In the genomic region with DNA sequence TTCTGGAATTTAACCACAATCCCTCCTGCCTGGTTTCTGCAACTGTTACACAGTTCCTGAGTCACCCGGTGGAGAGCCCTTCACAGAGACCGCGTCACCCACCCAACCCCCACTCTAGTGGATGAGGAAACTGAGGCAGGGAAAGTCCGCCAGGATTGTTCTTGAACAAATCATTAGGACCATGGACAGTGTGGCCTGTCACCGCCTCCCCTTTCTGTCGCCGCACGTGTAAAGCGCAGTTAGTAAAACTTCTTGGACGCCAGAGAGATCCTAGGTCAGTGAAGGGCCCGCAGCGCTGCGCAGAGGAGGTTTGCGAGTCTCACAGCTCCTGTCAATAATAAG, we compare ENCODE assay signal across 13 mouse cellular contexts. TPM values are rescaled to one million over a fixed set of nuclear protein-coding genes. Genes with fewer than 3 reads are reported as not detected.
A peak's percentile ranks its signal among the peaks of the same experiment; 100 is the strongest.
DNase-seq lines count a peak whose midpoint lies in the region; ATAC-seq lines count a peak whose summit lies in the region.
"Had no signal": no experiment of that assay in that cellular context is flagged by ENCODE, and none has a peak within 500 bp of the region (broad histone marks: within the 10 kb centered on the region; RNA-seq: fewer than 3 reads in every experiment).

No protein-coding gene starts in this region.

- peak; percentile 27 to 60 for DNase-seq in adrenal gland, adult (ENCODE audit: inconsistent age in 2 of 2, low spot score in 1 of 2)
- no peak for DNase-seq in adrenal gland, postnatal 10 days
- DNase-seq in heart, adult 18-20 months: no peak
- peak; percentile 16 for DNase-seq in midbrain, embryonic 10.5 days (ENCODE audit: low spot score)
- no peak for DNase-seq in layer of hippocampus, postnatal 36 days
- DNase-seq: cerebellum, adult 8-10 months; embryo, embryonic 11 days; heart, postnatal 10 days had no signal

- H3K36me3 ChIP-seq in heart, embryonic 12.5 days: no peaks in the 10 kb centered on the region
- H3K36me3 ChIP-seq in midbrain, embryonic 10.5 days: no peaks in the 10 kb centered on the region
- no peaks in the 10 kb centered on the region for H3K36me3 ChIP-seq in midbrain, embryonic 15.5 days (replicated peaks)
- no peaks in the 10 kb centered on the region for H3K36me3 ChIP-seq in limb, embryonic 12.5 days
- H3K36me3 ChIP-seq: forebrain, embryonic 12.5 days had no signal

- no peak overlapping the region for H3K9ac ChIP-seq in heart, embryonic 12.5 days
- no peak overlapping the region for H3K9ac ChIP-seq in midbrain, embryonic 15.5 days
- H3K9ac ChIP-seq in limb, embryonic 12.5 days (replicated peaks): no peak overlapping the region; the same call in 1 of the 2 replicates
- H3K9ac ChIP-seq: forebrain, embryonic 12.5 days had no signal

- H3K4me1 ChIP-seq in heart, embryonic 12.5 days (replicated peaks): 0 out of 2 replicates have a peak, but pooled peaks cover 5% of the 10 kb centered on the region
- H3K4me1 ChIP-seq in midbrain, embryonic 10.5 days: peaks cover 7% of the 10 kb centered on the region; the same call in 1 of the 2 replicates
- H3K4me1 ChIP-seq in midbrain, embryonic 15.5 days: no peaks in the 10 kb centered on the region
- peaks cover 4% of the 10 kb centered on the region for H3K4me1 ChIP-seq in limb, embryonic 12.5 days (replicated peaks)
- H3K4me1 ChIP-seq: forebrain, embryonic 12.5 days had no signal

- ATAC-seq in heart, embryonic 12.5 days (ENCODE audit: insufficient number of reproducible peaks, low FRiP score): no peak
- no peak for ATAC-seq in midbrain, embryonic 15.5 days (replicated peaks)
- ATAC-seq in limb, embryonic 12.5 days (ENCODE audit: insufficient number of reproducible peaks, insufficient read depth, low FRiP score, low TSS enrichment, low read depth): no peak

- H3K9me3 ChIP-seq in heart, embryonic 12.5 days (replicated peaks): no peaks in the 10 kb centered on the region
- H3K9me3 ChIP-seq in midbrain, embryonic 10.5 days (replicated peaks): no peaks in the 10 kb centered on the region
- H3K9me3 ChIP-seq in midbrain, embryonic 15.5 days: no peaks in the 10 kb centered on the region
- H3K9me3 ChIP-seq in limb, embryonic 12.5 days: no peaks in the 10 kb centered on the region
- H3K9me3 ChIP-seq: forebrain, embryonic 12.5 days had no signal

- H3K4me2 ChIP-seq in heart, embryonic 12.5 days: peak overlapping the region; percentile 9; the same call in 1 of the 2 replicates
- H3K4me2 ChIP-seq in midbrain, embryonic 15.5 days: no peak overlapping the region
- no peak overlapping the region for H3K4me2 ChIP-seq in limb, embryonic 12.5 days
- H3K4me2 ChIP-seq: forebrain, embryonic 12.5 days had no signal

- H3K27me3 ChIP-seq in heart, embryonic 12.5 days (replicated peaks): peaks cover 85% of the 10 kb centered on the region
- H3K27me3 ChIP-seq in midbrain, embryonic 10.5 days (ENCODE audit: low read depth, poor library complexity, severe bottlenecking): peaks cover 80% of the 10 kb centered on the region
- peaks cover 79% of the 10 kb centered on the region for H3K27me3 ChIP-seq in midbrain, embryonic 15.5 days (replicated peaks)
- H3K27me3 ChIP-seq in limb, embryonic 12.5 days: peaks cover 77% of the 10 kb centered on the region

- no peak overlapping the region for H3K27ac ChIP-seq in heart, embryonic 12.5 days (ENCODE audit: poor library complexity, severe bottlenecking)
- H3K27ac ChIP-seq in midbrain, embryonic 10.5 days (replicated peaks): no peak overlapping the region
- H3K27ac ChIP-seq in midbrain, embryonic 15.5 days: no peak overlapping the region
- H3K27ac ChIP-seq in limb, embryonic 12.5 days: no peak overlapping the region
- H3K27ac ChIP-seq: forebrain, embryonic 12.5 days had no signal

- WGBS in heart, embryonic 12.5 days: 3% methylated on average over 14 of the region's 14 CpGs
- 5% methylated on average over 14 of the region's 14 CpGs for WGBS in midbrain, embryonic 10.5 days
- WGBS in midbrain, embryonic 15.5 days: 4% methylated on average over 14 of the region's 14 CpGs
- WGBS in limb, embryonic 12.5 days: 3% methylated on average over 14 of the region's 14 CpGs

- no peak overlapping the region for H3K4me3 ChIP-seq in heart, embryonic 12.5 days
- H3K4me3 ChIP-seq in midbrain, embryonic 10.5 days: no peak overlapping the region
- H3K4me3 ChIP-seq in midbrain, embryonic 15.5 days: no peak overlapping the region
- H3K4me3 ChIP-seq in limb, embryonic 12.5 days (replicated peaks): 0 out of 2 replicates have a peak overlapping the region, but pooled peaks have one; percentile 3
- H3K4me3 ChIP-seq: forebrain, embryonic 12.5 days had no signal

RNA-seq across cellular contexts. Expression of gene Nfic, which starts 2.5 kb away (rescaled TPM):
- total RNA-seq in adrenal gland, postnatal 10 days (2021): 100 to 1,000 TPM in 1 of 2 experiments, 10 to 100 TPM in 1; 99.9 to 129 TPM
- polyA plus RNA-seq in heart, embryonic 12.5 days (2016; fragmentation: Nextera tagmentation; extraction: Ambion mirVana): 39.3 and 40.7 TPM in 2 replicates
- total RNA-seq in heart, adult 18-20 months (2021): 10 to 100 TPM; 91.0 to 93.4 TPM
- polyA plus RNA-seq in midbrain, embryonic 10.5 days (2016; fragmentation: Nextera tagmentation; extraction: Ambion mirVana): 8.7 and 11.7 TPM in 2 replicates
- polyA plus RNA-seq in midbrain, embryonic 15.5 days (2015; fragmentation: Nextera tagmentation; extraction: Ambion mirVana): 18.1 and 22.8 TPM in 2 replicates
- polyA plus RNA-seq in limb, embryonic 12.5 days (2016; fragmentation: Nextera tagmentation; extraction: Ambion mirVana): 30.8 and 31.1 TPM in 2 replicates
- 10 to 100 TPM; 55.3 to 55.8 TPM for total RNA-seq in layer of hippocampus, postnatal 36 days (2021)

RNA-seq across cellular contexts. Expression of gene Celf5, which starts 29.6 kb away (rescaled TPM):
- total RNA-seq in adrenal gland, postnatal 10 days (2021): 1 to 10 TPM in 1 of 2 experiments, under 1 TPM in 1; 0.84 to 2.2 TPM
- 0.19 and 0.28 TPM in 2 replicates for polyA plus RNA-seq in heart, embryonic 12.5 days (2016; fragmentation: Nextera tagmentation; extraction: Ambion mirVana)
- total RNA-seq in heart, adult 18-20 months (2021): under 1 TPM; 0.17 to 0.21 TPM
- 5.0 and 10.8 TPM in 2 replicates for polyA plus RNA-seq in midbrain, embryonic 10.5 days (2016; fragmentation: Nextera tagmentation; extraction: Ambion mirVana)
- 106 and 109 TPM in 2 replicates for polyA plus RNA-seq in midbrain, embryonic 15.5 days (2015; fragmentation: Nextera tagmentation; extraction: Ambion mirVana)
- 0.70 and 0.93 TPM in 2 replicates for polyA plus RNA-seq in limb, embryonic 12.5 days (2016; fragmentation: Nextera tagmentation; extraction: Ambion mirVana)
- total RNA-seq in layer of hippocampus, postnatal 36 days (2021): 100 to 1,000 TPM; 273 to 281 TPM
- total RNA-seq: megakaryocyte, adult 5-6 weeks had no signal

RNA-seq across cellular contexts. Expression of gene Ncln, which starts 43.3 kb away (rescaled TPM):
- 10 to 100 TPM; 90.9 to 93.8 TPM for total RNA-seq in adrenal gland, postnatal 10 days (2021)
- 54.9 and 60.2 TPM in 2 replicates for polyA plus RNA-seq in heart, embryonic 12.5 days (2016; fragmentation: Nextera tagmentation; extraction: Ambion mirVana)
- total RNA-seq in heart, adult 18-20 months (2021): 10 to 100 TPM; 61.9 to 64.3 TPM
- 84.5 and 87.5 TPM in 2 replicates for polyA plus RNA-seq in midbrain, embryonic 10.5 days (2016; fragmentation: Nextera tagmentation; extraction: Ambion mirVana)
- 69.7 and 73.8 TPM in 2 replicates for polyA plus RNA-seq in midbrain, embryonic 15.5 days (2015; fragmentation: Nextera tagmentation; extraction: Ambion mirVana)
- 84.3 and 86.9 TPM in 2 replicates for polyA plus RNA-seq in limb, embryonic 12.5 days (2016; fragmentation: Nextera tagmentation; extraction: Ambion mirVana)
- 10 to 100 TPM; 77.1 to 90.0 TPM for total RNA-seq in layer of hippocampus, postnatal 36 days (2021)

RNA-seq across cellular contexts. Expression of gene S1pr4, which starts 47.0 kb away (rescaled TPM):
- 1 to 10 TPM; 2.9 TPM for total RNA-seq in adrenal gland, postnatal 10 days (2021)
- polyA plus RNA-seq in heart, embryonic 12.5 days (2016; fragmentation: Nextera tagmentation; extraction: Ambion mirVana): 0.42 and 0.52 TPM in 2 replicates
- total RNA-seq in heart, adult 18-20 months (2021): 1 to 10 TPM; 1.2 to 2.8 TPM
- 0.37 and 0.89 TPM in 2 replicates for polyA plus RNA-seq in midbrain, embryonic 10.5 days (2016; fragmentation: Nextera tagmentation; extraction: Ambion mirVana)
- 0.71 and 1.2 TPM in 2 replicates for polyA plus RNA-seq in midbrain, embryonic 15.5 days (2015; fragmentation: Nextera tagmentation; extraction: Ambion mirVana)
- 0.28 and 0.53 TPM in 2 replicates for polyA plus RNA-seq in limb, embryonic 12.5 days (2016; fragmentation: Nextera tagmentation; extraction: Ambion mirVana)
- total RNA-seq in layer of hippocampus, postnatal 36 days (2021): under 1 TPM; 0.40 to 0.65 TPM

Comparison
In these comparisons a context has a peak if more than half of its experiments do, and no peak if none do; other contexts are left out.
1. DNase-seq: peak in adrenal gland, adult (2 of 2) and midbrain, embryonic 10.5 days (single experiment); none in adrenal gland, postnatal 10 days (single experiment), heart, adult 18-20 months (0 of 2) and layer of hippocampus, postnatal 36 days (0 of 2).